Mouse (Mus musculus) MEL (cell line): ENCODE data around the gene Pde7b. TPM values are rescaled to one million over a fixed set of nuclear protein-coding genes. Genes with fewer than 3 reads are reported as not detected.

Experiments
- DNase-seq: peaks from one replicate; pipeline ENCODE4 v3.0.0; 2011; ENCODE audit warnings: low read depth, low spot score
- H3K27ac ChIP-seq: 2 replicates; pipeline ENCODE4 v1.5.1; 2012; ENCODE audit warnings: low read depth, mild to moderate bottlenecking, control low read depth, low read length, moderate library complexity; ENCODE audit not compliant: control insufficient read depth
- H3K27me3 ChIP-seq, 2 experiments: fragments of 150-350 bp in 1 of 2; sonication (generic) in 1 of 2; 2 replicates each; pipeline ENCODE4 v1.6.1; 2012; ENCODE audit warnings: low read length in 2 of 2, mild to moderate bottlenecking in 2 of 2, improper control_type of control experiment in 1 of 2, moderate library complexity in 1 of 2; ENCODE audit not compliant: insufficient read depth in 2 of 2, control insufficient read depth in 1 of 2
- H3K36me3 ChIP-seq, 2 experiments: 2 replicates each; pipeline ENCODE4 v1.6.1; 2012 to 2014; ENCODE audit warnings: low read length in 2 of 2, improper control_type of control experiment in 1 of 2, inconsistent platforms in 1 of 2, mild to moderate bottlenecking in 1 of 2; ENCODE audit not compliant: insufficient read depth in 2 of 2, control insufficient read depth in 1 of 2
- H3K4me1 ChIP-seq, 2 experiments: fragments of 150-350 bp in 1 of 2; sonication (generic) in 1 of 2; 2 replicates each; pipeline ENCODE4 v1.6.1; 2012; ENCODE audit warnings: low read length in 2 of 2, improper control_type of control experiment in 1 of 2, mild to moderate bottlenecking in 1 of 2; ENCODE audit not compliant: insufficient read depth in 2 of 2, control insufficient read depth in 1 of 2
- H3K4me3 ChIP-seq, 2 experiments: fragments of 150-350 bp in 1 of 2; sonication (generic) in 1 of 2; 2 replicates each; pipeline ENCODE4 v1.5.1; 2012; ENCODE audit warnings: low read depth in 2 of 2, low read length in 2 of 2, mild to moderate bottlenecking in 2 of 2, moderate library complexity in 2 of 2, control low read depth in 1 of 2, improper control_type of control experiment in 1 of 2; ENCODE audit not compliant: control insufficient read depth in 1 of 2, insufficient read depth in 1 of 2
- H3K79me2 ChIP-seq: 2 replicates; pipeline ENCODE4 v1.6.1; 2012; ENCODE audit warnings: mild to moderate bottlenecking, low read length, moderate library complexity; ENCODE audit not compliant: control insufficient read depth, poor library complexity, insufficient read depth
- H3K9ac ChIP-seq: 2 replicates; pipeline ENCODE4 v1.6.1; 2012; ENCODE audit warnings: low read depth, mild to moderate bottlenecking, control low read depth, low read length, moderate library complexity; ENCODE audit not compliant: control insufficient read depth, poor library complexity, severe bottlenecking
- H3K9me3 ChIP-seq: fragments of 150-350 bp; sonication (generic); replicated peaks from 2 replicates; pipeline ENCODE4 v1.6.1; 2012; ENCODE audit warnings: mild to moderate bottlenecking, low read length, improper control_type of control experiment, moderate library complexity; ENCODE audit not compliant: insufficient read depth
- BHLHE40 ChIP-seq: IDR thresholded peaks from 2 replicates; pipeline ENCODE4 v1.6.1; 2012; ENCODE audit warnings: low read depth, mild to moderate bottlenecking, inconsistent platforms, low read length, improper control_type of control experiment, borderline replicate concordance
- CHD1 ChIP-seq: IDR thresholded peaks from 2 replicates; pipeline ENCODE4 v1.6.1; 2012; ENCODE audit warnings: low read depth, mild to moderate bottlenecking, inconsistent platforms, low read length, improper control_type of control experiment
- CTCF ChIP-seq, 3 experiments: IDR thresholded peaks in 2 of 3; conservative IDR thresholded peaks in 1 of 3; 2 replicates each; pipeline ENCODE4 v1.5.1; 2011 to 2012; ENCODE audit warnings: low read length in 3 of 3, low read depth in 2 of 3, mild to moderate bottlenecking in 2 of 3, improper control_type of control experiment in 1 of 3, inconsistent platforms in 1 of 3, mixed read lengths in 1 of 3, moderate library complexity in 1 of 3; ENCODE audit not compliant: control insufficient read depth in 1 of 3, insufficient read depth in 1 of 3, poor library complexity in 1 of 3, severe bottlenecking in 1 of 3
- ETS1 ChIP-seq: IDR thresholded peaks from 2 replicates; pipeline ENCODE4 v1.6.1; 2012; ENCODE audit warnings: low read depth, mild to moderate bottlenecking, inconsistent platforms, low read length, improper control_type of control experiment, moderate library complexity
- GABPA ChIP-seq: IDR thresholded peaks from 2 replicates; pipeline ENCODE4 v1.6.1; 2012; ENCODE audit warnings: low read depth, mild to moderate bottlenecking, inconsistent platforms, low read length, improper control_type of control experiment, moderate library complexity
- GATA1 ChIP-seq: IDR thresholded peaks from 2 replicates; pipeline ENCODE4 v1.6.1; 2011; ENCODE audit warnings: low read depth, low read length, improper control_type of control experiment
- MAFK ChIP-seq: IDR thresholded peaks from 2 replicates; pipeline ENCODE4 v1.6.1; 2011; ENCODE audit warnings: low read depth, mild to moderate bottlenecking, low read length, improper control_type of control experiment, borderline replicate concordance
- MEF2A ChIP-seq: IDR thresholded peaks from 2 replicates; pipeline ENCODE4 v1.6.1; 2014; ENCODE audit warnings: low read depth, mild to moderate bottlenecking, inconsistent platforms, low read length, improper control_type of control experiment; ENCODE audit not compliant: poor library complexity, insufficient replicate concordance, severe bottlenecking; ENCODE audit errors: extremely low read depth
- MYB ChIP-seq: IDR thresholded peaks from 2 replicates; pipeline ENCODE4 v1.6.1; 2011; ENCODE audit warnings: mild to moderate bottlenecking, low read depth, low read length, improper control_type of control experiment
- NELFE ChIP-seq: IDR thresholded peaks from 2 replicates; pipeline ENCODE4 v1.6.1; 2011; ENCODE audit warnings: low read depth, low read length, improper control_type of control experiment
- POLR2A ChIP-seq, 2 experiments: IDR thresholded peaks; 2 replicates each; pipeline ENCODE4 v1.6.1; 2011 to 2012; ENCODE audit warnings: low read length in 2 of 2, mild to moderate bottlenecking in 2 of 2, control low read depth in 1 of 2, improper control_type of control experiment in 1 of 2, low read depth in 1 of 2, moderate library complexity in 1 of 2; ENCODE audit not compliant: control insufficient read depth in 1 of 2, insufficient read depth in 1 of 2, poor library complexity in 1 of 2
- POLR2AphosphoS2 ChIP-seq: IDR thresholded peaks from 2 replicates; pipeline ENCODE4 v1.6.1; 2011; ENCODE audit warnings: low read length, improper control_type of control experiment
- RCOR1 ChIP-seq: IDR thresholded peaks from 2 replicates; pipeline ENCODE4 v1.6.1; 2012; ENCODE audit warnings: low read depth, mild to moderate bottlenecking, inconsistent platforms, low read length, improper control_type of control experiment
- SMC3 ChIP-seq: IDR thresholded peaks from 2 replicates; pipeline ENCODE4 v1.6.1; 2011; ENCODE audit warnings: low read depth, low read length, improper control_type of control experiment
- TAL1 ChIP-seq: IDR thresholded peaks from 2 replicates; pipeline ENCODE4 v1.6.1; 2012; ENCODE audit warnings: mild to moderate bottlenecking, inconsistent platforms, low read length, moderate library complexity, mixed read lengths
- UBTF ChIP-seq: IDR thresholded peaks from 2 replicates; pipeline ENCODE4 v1.6.1; 2012; ENCODE audit warnings: low read depth, mild to moderate bottlenecking, inconsistent platforms, low read length, improper control_type of control experiment, moderate library complexity, borderline replicate concordance; ENCODE audit not compliant: insufficient read depth
- USF1 ChIP-seq: IDR thresholded peaks from 2 replicates; pipeline ENCODE4 v1.6.1; 2014; ENCODE audit warnings: low read depth, mild to moderate bottlenecking, inconsistent platforms, low read length, improper control_type of control experiment, moderate library complexity
- ZC3H11A ChIP-seq: IDR thresholded peaks from 2 replicates; pipeline ENCODE4 v1.6.1; 2012; ENCODE audit warnings: low read depth, mild to moderate bottlenecking, inconsistent platforms, low read length, improper control_type of control experiment
- ZKSCAN1 ChIP-seq: IDR thresholded peaks from 2 replicates; pipeline ENCODE4 v1.6.1; 2012; ENCODE audit warnings: low read depth, mild to moderate bottlenecking, inconsistent platforms, low read length, improper control_type of control experiment, moderate library complexity
- ZNF384 ChIP-seq: IDR thresholded peaks from 2 replicates; pipeline ENCODE4 v1.6.1; 2012; ENCODE audit warnings: low read depth, mild to moderate bottlenecking, inconsistent platforms, low read length, improper control_type of control experiment
- polyA plus RNA-seq, 2 experiments: library from polyadenylated mRNA; stranded (reverse) in 1 of 2; unstranded in 1 of 2; fragments of >175 nt in 1 of 2; fragments of >200 nt in 1 of 2; gene quantifications; 2 replicates each; pipeline versions ENCODE4 v1.2.1 to v1.2.4; 2012; ENCODE audit warnings: low replicate concordance in 2 of 2, low read depth in 1 of 2; ENCODE audit not compliant: insufficient read length in 2 of 2, insufficient read depth in 1 of 2, missing spikeins in 1 of 2
- total RNA-seq: library from RNA; depleted of rRNA; stranded (reverse); fragments of 300-350 nt; gene quantifications from 2 replicates; pipeline ENCODE4 v1.2.3, GENCODE M21; 2012

Gene Pde7b
- total and polyA plus RNA-seq, 3 experiments = 0.04 TPM; not detected in 2

GRCm38 (mm10) chr10:20513891-20514290 lies 211.0 kb downstream of the Pde7b start (continued):
- no peak for TF ChIP-seq MEF2A

- no peaks in the 10 kb centered on the region; a peak in 1 of 4 replicates for H3K27me3 ChIP-seq
- TF ChIP-seq MEF2A (no peak), BHLHE40 (no peak), ZKSCAN1 (no peak), ZC3H11A (no peak), TAL1 (no peak), USF1 (no peak), SMC3 (no peak), UBTF (no peak), MYB (no peak), NELFE (no peak), RCOR1 (no peak), POLR2A (IDR thresholded peaks at IDR 0.05; ENCODE audit: control insufficient read depth in 1 of 2, insufficient read depth in 1 of 2, low read depth in 1 of 2, low read length in 2 of 2, poor library complexity in 1 of 2) (no peak), GABPA (no peak), MAFK (no peak), CTCF (IDR thresholded peaks at IDR 0.05 in 2 of 3, conservative IDR thresholded peaks at IDR 0.05 in 1 of 3; ENCODE audit: control insufficient read depth in 1 of 3, insufficient read depth in 1 of 3, low read depth in 2 of 3, low read length in 3 of 3, poor library complexity in 1 of 3, severe bottlenecking in 1 of 3) (no peak), GATA1 (no peak), POLR2AphosphoS2 (no peak), ZNF384 (no peak), ETS1 (no peak), CHD1 (no peak)
- H3K27ac ChIP-seq = no peak overlapping the region
- no peaks in the 10 kb centered on the region for H3K36me3 ChIP-seq
- H3K9me3 ChIP-seq = no peaks in the 10 kb centered on the region
- no peak overlapping the region for H3K9ac ChIP-seq
- no peak for DNase-seq
- peaks cover 0 to 3% of the 10 kb centered on the region in 2 experiments; a peak in 3 of 4 replicates for H3K4me1 ChIP-seq
- H3K79me2 ChIP-seq = no peaks in the 10 kb centered on the region
- no peak overlapping the region for H3K4me3 ChIP-seq
Observed at GRCm38 (mm10) chr10:20513461-20513860, 211.4 kb downstream of the Pde7b start.
